Mouse (Mus musculus): Measurements from ENCODE around the gene Rad9b. TPM values are rescaled to one million over a fixed set of nuclear protein-coding genes. Genes with fewer than 3 reads are reported as not detected.

The Rad9b gene
- total RNA-seq, 2 experiments from 2014 or later, result 2.8 to 4.6 TPM

DNA sequence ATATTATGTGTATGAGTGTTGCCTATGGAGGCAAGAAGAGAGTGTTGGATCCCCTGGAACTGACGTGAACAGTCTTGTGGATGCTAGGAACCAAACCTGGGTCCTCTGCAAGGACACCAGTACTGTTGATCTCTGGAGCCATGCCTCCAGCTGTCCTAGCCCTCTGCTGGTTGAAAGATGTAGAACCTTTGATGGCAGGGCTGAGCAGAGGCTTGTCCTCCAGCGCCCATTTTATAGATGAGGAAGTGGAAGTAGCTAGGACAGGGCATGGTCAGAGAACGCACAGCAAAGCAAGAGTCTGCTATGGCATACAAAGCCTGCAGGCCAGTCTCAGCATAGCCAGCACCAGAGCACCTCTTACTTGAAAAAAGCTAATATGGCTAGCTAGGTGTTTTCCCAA lies 35.9 kb downstream of the Rad9b start:
- no peak for DNase-seq (ENCODE audit: low spot score in 2 of 2)
- intact Hi-C loops (cut with DNase I), result loop anchor here (5.0 kb wide), 1 partner anchor 36 kb away; the partner anchor contains the start of gene Pptc7

DNA sequence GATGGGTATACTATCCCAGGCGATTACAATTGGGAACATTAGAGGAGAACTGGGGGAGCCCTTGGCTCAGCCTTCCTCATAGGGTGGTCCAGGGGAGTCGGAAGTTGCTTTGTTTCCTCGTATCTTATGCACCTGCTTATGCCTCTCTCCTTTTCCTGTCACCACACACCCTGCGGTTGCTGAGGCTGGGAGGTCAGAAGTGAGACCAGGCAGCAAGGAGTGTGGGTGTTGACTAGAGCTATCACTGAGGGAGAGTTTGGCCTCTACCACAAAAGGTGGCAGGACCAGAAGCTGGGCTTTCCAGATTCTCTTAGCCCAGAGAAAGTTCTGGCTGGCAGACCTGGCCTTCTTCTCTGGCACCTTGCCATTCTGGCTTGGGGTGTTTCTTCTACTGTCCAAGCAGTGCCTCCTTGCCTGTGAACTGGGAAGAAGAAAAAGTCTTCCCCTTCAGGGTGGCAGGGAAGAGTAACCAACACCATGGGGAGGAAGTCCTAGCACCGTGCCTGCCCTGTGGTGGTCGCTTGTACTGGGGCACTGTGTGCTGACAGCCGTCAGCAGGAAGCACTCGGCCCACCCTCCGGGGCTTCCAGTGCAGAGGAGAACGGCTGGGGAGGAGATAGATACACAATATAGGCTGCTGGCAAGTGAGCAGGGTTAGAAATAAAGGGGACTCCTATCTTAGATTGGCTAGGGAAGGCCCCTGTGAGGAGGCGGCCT lies 36.5 kb downstream of the Rad9b start:
- intact Hi-C loops (cut with DNase I), result loop anchor here (5.0 kb wide), 1 partner anchor 35 kb away; the partner anchor contains the start of gene Pptc7
- no peak for DNase-seq (ENCODE audit: low spot score in 2 of 2)

DNA sequence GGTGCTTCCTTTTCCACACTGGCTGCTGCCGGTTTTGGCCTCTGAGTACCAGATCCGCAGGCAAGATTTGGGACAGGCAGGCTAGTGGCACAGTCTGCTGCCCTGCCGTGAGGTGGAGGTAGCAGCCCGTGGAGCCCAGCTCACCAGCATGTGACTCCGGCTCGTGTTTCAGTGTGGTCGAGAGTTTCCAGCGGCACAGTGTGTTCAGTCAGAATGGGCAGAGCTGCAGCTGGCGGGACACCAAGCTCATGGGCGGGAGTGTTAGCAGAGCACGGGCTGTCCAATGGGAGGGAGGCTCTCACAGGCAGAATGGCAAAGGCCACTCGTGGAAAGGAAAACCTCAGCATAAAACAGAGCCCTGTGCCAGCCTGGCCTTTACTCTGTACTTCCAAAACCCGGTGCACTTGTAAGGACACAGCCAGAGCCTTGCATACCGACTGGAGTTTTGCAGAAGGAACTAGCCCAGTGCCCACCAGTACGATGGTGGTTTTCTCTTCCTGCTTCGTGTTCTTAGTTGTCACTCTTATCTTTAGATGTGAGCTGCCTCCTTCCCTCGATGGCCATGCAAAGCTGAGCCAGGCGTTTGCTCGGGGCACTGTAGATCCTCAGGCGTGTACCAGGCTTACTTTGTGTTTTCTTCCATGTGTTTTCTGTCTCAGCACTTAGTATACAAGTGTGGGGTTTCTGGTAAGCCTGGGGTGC lies 38.9 kb downstream of the Rad9b start:
- peak; percentile 90 to 92 for DNase-seq (ENCODE audit: low spot score in 2 of 2)
- intact Hi-C loops (cut with DNase I), result loop anchor here (5.0 kb wide), 1 partner anchor 33 kb away; the partner anchor contains the start of gene Pptc7

DNA sequence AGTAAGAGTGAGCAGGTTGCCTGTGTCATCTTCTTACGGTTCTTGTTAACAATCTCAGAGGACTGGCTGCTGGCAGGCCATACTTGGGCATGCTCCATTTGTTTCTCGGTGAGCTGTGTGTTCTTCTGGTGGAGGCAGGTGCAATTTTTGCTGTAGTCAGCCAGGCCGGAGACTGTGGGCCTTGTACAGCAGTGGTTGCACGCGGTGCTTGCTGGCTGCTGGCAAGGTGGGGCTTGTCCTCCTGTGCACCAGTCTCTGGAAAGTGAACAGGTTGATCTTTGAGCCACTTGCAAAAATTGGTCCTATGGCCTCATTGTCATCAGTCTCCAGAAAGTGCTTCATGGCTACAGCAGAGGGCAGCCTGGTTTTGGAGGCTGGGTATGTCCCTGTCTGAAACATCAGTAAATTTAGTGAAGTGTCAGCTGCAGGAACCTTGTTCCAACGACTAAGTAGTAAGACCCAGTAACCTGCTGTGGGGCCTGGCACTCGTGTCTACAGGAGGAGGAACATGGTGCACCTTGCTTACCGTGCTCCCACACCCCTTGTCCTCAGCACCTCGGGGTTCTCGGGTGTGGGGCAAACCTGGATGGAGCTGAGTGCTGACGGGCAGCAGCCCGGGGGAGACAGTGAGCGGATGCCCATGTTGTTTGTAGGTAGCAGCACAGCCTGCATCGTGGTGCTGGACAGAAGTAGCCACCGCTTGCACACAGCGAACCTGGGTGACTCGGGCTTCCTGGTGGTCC lies 40.9 kb downstream of the Rad9b start:
- intact Hi-C loops (cut with DNase I), result no loop called here
- DNase-seq (ENCODE audit: low spot score in 2 of 2), result no peak

DNA sequence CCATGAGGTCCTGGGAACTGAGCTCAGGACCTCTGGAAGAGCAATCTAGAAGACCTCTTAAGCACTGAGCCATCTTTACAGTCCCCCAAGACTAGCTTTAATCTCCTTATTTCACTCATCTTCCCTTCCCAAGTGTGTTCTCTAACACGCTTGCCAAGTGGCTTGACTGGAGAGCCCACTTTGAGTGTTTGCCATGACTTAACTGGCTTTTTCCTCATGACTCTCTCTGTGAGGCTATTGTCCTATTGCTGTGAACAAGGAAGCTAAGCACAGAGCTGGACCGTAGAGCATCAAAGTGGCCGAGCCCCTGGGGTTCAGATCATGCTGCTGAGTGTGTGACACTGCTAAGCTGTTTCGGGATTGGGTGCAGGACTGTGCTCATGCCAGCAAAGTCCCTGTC lies 41.7 kb downstream of the Rad9b start:
- no peak for DNase-seq (ENCODE audit: low spot score in 2 of 2)
- intact Hi-C loops (cut with DNase I), result no loop called here

DNA sequence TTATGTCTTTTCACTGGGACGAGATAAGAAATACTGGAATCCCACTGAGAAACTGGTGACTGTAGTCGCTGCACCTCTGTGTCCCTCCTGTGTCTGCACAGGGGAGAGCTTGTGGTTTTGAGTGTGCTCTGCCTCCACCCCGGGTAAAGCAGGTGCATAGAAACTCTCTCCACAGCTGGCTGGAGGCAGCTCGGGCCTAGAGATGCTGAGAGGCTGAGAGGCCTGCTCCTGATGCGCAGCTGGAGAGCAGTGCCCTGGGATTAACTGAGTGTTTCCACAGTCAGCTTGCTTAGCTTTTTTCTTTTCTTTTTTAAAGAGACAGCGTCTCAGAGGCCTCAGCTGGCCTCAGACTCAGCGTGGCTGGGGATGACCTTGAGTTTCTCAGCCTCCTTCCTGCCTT lies 42.3 kb downstream of the Rad9b start:
- intact Hi-C loops (cut with DNase I), result no loop called here
- DNase-seq (ENCODE audit: low spot score in 2 of 2), result no peak

DNA sequence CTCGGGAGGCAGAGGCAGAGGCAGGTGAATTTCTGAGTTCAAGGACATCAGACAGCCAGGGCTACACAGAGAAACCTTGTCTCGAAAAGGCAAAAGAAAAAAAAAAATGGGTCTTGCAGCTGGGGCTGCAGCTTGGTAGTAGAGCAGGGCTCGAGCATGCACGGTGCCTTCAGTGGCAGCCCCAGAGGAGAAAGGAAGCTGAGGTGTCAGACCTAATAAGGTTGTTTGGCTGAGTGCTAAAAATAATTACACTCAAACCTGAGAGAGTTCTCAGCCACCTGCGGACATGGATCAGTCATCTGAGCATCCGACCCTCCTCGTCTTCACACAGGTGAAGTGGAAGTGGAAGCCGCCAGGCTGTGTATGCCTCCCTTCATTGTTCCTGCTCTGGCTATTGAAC lies 43.3 kb downstream of the Rad9b start:
- intact Hi-C loops (cut with DNase I), result no loop called here
- DNase-seq (ENCODE audit: low spot score in 2 of 2), result no peak

DNA sequence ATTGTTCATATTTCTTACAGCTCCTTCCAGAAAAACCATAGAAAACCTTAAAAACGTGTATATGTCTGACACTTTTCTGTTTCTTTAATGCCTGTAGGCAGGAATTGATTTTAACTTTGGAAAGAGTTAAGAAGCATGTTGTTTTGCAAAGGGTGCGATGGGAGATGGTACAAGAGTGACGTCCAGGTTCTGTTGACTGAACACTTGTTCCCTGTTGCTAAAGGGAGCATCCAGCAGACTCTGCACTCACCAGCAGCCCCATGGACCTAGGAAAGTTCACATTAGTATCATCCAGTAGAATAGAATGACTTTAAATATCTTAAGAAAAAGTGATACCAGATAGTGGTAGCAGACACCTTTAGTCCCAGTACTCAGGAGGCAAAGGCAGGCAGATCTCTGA lies 47.5 kb downstream of the Rad9b start:
- DNase-seq (ENCODE audit: low spot score in 2 of 2), result no peak
- intact Hi-C loops (cut with DNase I), result no loop called here

DNA sequence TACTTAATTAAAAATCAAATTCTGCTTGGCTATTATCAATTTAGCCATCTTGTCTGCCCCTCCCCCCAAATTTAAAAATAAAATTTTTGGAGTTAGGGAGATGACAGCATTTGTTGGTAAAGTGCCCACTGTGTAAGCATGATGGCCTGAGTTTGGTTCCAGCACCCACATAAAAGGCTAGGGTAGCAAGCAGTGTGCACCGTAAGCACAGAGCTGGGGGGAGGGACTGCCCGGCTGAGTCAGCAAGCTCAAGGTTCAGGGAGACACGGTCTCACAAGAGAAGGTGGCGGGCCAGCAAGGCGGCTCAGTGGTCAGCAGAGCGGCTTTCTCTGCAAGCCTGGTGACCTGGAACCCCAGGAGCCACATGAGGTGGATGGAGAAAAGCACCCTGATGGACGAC lies 48.6 kb downstream of the Rad9b start:
- DNase-seq (ENCODE audit: low spot score in 2 of 2), result no peak
- intact Hi-C loops (cut with DNase I), result no loop called here

DNA sequence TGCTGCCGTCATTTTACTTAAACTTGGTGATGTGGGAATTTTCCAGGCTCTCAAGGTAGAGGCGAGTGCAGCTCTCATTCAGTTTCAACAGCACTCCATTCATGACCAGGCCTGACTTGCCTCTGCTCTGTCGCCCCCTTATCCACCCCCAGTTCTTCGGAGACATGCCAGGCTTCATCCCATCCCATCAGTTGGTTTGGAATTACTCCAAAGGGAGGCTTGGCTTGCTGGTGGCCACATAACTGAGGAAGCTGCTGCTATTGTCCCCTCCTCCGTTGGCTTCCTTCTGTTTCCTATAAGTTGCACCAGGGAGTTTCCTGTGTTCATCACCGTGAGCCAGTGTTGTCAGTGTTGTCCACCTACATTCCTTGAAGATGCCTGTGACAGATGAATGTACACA lies 49.5 kb downstream of the Rad9b start:
- no peak for DNase-seq (ENCODE audit: low spot score in 2 of 2)
- intact Hi-C loops (cut with DNase I), result no loop called here

DNA sequence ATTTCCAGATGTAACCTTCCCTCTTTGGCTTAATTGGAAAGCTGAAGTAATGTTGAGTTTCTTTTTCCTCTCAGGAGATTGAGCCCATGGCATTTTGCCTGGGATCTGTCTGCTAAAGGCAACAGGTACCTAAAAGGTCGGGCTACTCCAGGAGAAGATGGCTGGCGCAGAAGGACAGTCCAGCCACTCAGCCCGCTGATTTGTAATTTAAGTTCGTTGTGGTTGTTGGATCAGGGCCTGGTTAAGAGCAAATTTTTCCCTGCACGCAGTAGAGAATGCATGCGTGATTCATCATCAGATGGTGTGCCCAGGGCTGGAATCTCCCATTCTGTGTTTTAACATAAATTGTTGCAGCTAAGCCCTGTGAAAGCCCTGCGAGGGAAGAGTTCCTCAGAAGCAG lies 50.1 kb downstream of the Rad9b start:
- DNase-seq (ENCODE audit: low spot score in 2 of 2), result no peak
- intact Hi-C loops (cut with DNase I), result no loop called here

DNA sequence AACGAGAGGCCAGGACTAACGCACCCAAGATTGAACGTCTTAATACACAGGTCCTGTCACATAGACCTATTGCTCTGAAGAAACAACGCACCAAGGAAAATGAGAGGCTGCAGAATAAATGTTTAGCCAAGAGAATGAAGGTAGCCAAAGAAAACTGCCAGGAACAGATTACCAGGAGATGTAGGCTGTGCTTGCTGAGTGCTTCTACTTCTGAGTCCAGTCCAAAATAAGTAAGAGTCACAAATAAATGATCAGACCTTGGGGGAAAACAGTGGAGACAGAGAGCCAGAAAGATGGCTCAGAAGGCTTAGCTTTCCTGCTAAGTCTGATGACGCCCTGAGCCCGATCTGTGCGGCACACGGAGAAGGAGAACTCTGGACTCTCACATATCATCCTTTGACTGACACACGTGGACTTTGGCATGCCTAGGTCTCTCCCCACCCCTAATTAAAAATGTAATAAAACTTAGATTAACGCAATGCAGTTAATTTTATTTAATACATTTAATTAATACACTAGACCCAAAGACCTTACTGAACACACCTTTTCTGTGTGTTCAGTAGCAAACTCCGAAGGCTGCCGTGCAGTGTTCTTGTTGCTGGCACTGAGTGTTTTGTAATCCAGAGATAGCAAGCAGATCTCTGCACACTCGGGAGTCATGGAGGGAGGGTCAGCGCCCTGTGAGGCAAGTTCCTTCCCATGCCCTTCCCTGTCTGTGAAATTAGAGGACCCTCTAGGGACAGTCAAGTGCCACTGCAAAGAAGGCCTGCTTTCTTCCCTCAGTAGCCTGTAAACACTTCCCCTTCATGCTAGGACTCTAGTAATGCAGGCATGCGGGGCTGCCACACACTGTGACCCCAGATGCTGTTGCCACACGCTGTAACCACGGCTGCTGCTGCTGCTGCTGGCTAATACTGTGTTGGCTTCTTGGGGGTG lies 51.0 kb downstream of the Rad9b start:
- no peak for DNase-seq (ENCODE audit: low spot score in 2 of 2)
- intact Hi-C loops (cut with DNase I), result no loop called here

DNA sequence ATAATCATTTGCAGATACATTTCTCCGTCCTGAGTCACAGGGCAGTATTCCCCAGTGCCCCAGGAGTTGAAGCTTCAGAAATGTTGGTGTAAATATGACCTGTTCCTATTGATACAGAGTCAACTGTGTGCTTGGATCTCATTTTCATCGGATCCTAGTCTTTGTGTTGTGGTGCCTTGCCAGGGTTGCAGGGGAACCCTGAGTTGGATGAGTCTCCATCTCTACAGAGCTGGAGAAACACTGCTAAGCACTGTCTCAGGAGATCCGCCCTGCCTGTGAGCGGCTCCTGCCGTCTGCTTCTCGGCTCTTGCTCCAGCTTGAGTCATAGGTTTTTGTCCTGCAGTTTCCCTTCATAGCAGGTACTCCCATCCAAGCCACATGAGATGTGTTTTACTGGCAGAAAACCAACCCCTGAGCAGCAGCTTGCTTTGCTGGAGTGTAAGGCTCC lies 53.9 kb downstream of the Rad9b start:
- no peak for DNase-seq (ENCODE audit: low spot score in 2 of 2)
- intact Hi-C loops (cut with DNase I), result no loop called here

DNA sequence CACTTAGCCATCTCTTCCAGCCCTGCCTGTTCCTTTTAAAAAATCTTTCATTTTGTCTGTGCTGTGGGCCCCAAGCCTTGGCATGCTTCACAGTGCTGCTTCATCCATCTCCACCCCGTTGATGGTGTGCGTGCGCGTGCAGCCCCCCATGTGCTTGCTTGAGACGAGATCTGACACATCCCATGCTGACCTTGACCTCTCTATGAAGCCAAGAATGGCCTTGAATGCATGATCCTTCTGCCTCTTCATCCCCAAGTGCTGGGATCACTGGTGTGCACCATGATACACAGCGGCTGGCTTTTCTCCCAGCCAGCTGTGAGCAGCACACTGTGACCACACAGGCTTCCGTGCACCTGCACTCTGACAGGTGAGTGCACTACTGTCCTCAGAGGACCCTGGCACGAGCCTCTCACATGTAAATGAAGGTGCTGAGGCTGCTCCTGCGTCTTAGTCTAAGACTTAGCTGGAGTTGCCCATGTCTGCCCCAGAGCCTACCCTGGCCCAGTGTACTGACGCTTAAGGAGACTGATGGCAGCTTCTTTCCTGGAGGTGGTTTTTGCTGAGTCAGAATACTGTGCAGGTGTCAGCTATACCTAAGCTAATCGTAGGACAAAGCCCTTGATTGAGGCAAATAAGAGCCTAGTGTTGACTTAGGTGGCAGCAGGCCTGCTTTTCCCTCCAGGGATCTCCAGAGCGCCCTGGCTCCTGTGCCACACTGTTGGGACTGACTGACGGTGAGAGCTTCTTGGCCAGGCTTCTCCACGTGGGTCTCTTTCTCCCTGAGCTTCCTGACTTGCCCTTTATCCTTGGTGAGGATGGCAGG lies 58.7 kb downstream of the Rad9b start:
- DNase-seq (ENCODE audit: low spot score in 2 of 2), result no peak
- intact Hi-C loops (cut with DNase I), result no loop called here

DNA sequence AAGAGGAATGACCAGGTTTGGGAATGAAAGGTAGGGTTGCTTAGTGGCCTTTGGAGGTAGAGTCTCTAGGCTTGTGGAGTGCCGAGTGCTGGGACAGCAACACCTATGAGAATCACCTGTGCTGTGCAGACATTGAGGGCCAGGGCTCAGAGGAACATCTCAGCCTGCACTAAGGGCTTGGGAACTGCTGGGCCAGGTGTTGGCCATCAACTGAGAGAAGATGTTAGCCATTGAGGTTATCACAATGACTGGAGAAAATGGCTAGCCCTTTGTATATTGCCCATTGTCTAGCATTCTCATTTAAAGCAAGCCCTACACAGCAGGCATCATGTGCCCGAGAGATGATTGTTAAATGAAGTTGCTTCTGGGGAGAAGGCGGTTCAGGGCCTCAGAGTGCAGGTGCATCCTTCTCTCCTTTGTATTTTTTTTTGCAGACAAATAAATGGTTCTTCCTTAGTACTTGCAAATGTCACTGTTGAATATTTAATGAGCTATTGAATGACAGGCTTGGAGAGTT lies 59.8 kb downstream of the Rad9b start:
- intact Hi-C loops (cut with DNase I), result no loop called here
- no peak for DNase-seq (ENCODE audit: low spot score in 2 of 2)

DNA sequence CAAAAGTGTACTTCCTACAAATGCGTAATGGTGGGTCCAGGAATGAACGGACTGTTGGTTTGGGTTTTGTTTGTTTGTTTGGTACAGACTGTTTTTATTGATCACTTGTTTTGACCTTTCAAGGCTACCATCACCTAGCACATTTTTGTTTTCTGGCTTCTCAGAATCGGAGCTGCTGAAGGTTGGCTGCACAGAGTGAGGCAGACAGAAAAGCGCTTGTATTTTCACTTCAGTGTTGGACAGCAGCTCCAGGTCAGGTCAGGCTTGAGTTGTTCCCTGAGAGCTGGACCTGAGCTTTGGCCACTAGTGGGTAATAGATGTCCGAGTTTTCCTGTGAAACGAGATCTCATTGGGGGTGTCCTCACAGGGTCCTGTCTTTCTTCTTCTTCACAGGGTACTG lies 60.9 kb downstream of the Rad9b start:
- intact Hi-C loops (cut with DNase I), result no loop called here
- no peak for DNase-seq (ENCODE audit: low spot score in 2 of 2)

DNA sequence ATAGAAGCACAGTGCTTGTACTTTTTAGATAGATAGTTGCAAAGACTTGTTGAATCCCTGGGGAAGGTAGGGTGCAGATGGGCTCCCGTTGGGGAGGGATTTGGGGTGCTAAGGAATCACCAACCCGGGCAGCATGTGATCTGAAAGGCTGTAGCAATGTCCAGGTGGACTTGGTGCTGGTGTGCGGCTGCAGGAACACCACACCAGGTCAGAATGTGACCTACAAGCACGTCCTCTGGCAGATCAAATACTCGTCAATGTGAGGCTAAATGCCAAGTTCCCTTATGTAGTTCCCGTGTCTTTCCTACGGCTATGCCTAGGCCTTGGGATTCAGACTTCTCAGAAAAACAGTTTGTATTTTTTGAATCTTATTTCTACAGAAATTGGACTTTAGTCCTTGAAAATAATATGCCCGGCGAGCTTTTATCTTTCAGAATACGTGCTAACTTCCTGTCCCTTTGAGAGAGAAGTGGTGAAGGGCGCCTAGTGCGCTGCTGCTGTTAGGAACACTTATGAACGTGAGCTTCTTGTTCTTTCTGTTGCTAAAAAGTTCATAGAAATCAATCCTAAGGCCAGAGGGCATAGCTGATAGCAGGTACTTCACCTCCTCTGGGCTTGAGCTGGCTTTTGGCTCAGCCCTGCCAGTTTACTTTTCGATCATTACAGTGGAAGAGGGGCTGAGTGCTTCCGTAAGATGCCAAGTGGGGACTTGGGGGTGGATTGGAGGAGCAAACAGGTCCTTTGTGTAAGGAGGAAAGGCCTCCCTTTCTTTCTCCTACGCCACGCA lies 62.3 kb downstream of the Rad9b start:
- DNase-seq (ENCODE audit: low spot score in 2 of 2), result no peak
- intact Hi-C loops (cut with DNase I), result no loop called here

DNA sequence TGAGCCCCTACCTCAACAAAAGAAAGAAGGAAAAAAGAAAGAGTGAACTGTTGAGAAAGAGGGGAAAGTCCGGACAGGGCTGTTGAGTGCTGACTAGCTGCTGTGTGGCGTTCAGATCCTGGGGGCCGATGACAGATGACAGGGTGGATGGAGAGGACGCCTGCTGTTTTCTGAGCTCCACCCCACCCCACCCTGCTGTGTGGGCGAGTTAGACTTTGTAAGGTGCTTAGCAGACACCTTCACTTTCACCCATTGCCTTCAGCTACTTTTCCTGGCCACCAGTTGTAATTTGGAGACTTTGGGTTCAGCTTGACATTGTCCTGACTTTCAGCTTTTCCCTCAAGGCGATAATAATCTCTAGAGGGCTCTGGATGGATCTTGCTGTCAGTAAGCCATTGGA lies 62.9 kb downstream of the Rad9b start:
- intact Hi-C loops (cut with DNase I), result no loop called here
- no peak for DNase-seq (ENCODE audit: low spot score in 2 of 2)
